Mouse (Mus musculus) erythroblast, embryonic 14.5 days (primary cell): ENCODE measurements around the gene Hemgn.

Source experiments
- GATA1 ChIP-seq: IDR thresholded peaks from 2 replicates; pipeline ENCODE4 v1.6.1; 2012; ENCODE audit warnings: low read length, inconsistent platforms, mixed read lengths
- TAL1 ChIP-seq: IDR thresholded peaks from 3 replicates; pipeline ENCODE4 v1.6.1; 2012; ENCODE audit warnings: low read length, inconsistent platforms, mixed read lengths

GRCm38 (mm10) chr4:46344288-46344687 lies 69.0 kb downstream of the Hemgn start:
- TF ChIP-seq GATA1: no peak
- TF ChIP-seq TAL1: no peak
